Mouse (Mus musculus) lung, postnatal 0 days (tissue): ENCODE results near the gene 6430548M08Rik.

ENCODE experiments used
- CTCF ChIP-seq: IDR thresholded peaks from 2 replicates; pipeline ENCODE4 v1.5.1; 2016; ENCODE audit warnings: antibody characterized with exemption, mild to moderate bottlenecking
- EP300 ChIP-seq: IDR thresholded peaks from 2 replicates; pipeline ENCODE4 v1.6.1; 2016; ENCODE audit warnings: antibody characterized with exemption, mild to moderate bottlenecking, control low read depth

DNA sequence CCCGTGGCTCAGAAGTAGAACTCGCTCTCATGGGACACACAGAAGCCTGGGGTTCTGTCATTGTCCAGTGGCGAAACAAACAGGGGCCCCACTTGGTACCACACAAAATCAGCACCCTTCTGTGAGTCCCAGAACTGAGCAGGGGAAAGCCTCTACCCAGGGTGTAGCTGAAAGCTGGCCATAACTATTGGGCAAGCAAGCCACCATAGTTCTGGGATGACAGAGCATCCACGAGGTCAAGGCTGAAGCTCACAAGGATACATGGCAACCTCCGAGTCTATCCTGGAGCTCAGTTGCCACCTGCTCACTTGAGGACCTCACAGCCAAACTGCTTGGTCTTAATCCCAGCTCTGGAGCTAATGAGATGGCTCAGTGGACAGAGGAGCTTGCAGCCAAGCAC lies 67.3 kb downstream of the 6430548M08Rik start:
- TF ChIP-seq CTCF: no peak
- no peak for TF ChIP-seq EP300
